Mouse (Mus musculus): Measurements from ENCODE around the gene Tmprss9.

DNA sequence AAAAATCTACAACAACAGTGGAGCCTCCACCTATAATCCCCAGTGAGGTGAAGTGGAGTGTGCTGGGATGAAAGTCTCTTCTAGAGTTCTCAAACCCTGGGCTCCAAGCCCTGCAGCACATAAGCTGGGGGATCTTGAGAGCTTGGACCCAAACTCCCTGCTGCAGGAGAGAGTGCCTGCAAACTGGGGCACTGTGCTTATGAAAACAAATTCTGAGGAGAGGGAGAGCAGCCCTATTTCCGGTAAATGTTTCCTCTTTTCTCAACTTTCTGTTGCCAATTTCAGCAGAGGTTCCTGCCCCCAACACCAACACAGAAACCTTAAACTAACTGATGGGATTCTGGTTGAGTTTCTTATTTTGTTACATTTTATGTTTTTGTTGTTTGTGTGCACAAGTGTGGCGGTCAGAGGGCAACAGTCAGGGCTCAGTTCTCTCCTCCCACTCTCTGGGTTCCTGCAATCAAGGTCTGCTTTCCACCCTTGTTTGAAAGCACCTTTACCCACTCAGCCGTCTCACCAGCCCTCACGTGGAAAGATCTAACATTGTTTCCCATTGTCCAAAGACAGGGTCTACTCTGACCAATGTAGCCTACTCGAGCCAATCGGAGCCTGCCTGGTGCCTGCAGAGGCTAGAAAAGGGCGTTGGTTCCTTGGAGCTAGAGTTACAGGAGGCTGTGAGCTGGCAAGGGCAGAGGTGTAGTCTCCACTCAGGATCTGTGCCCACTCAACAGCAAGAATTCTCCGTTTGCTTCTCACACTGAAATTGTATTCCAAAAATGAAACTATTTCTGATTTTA is 47.6 kb upstream of the Tmprss9 start:
- TF ChIP-seq CTCF (conservative IDR thresholded peaks at IDR 0.05; ENCODE audit: insufficient read depth, insufficient read length, low read depth, low read length) (no peak), POLR2A (IDR thresholded peaks at IDR 0.05; ENCODE audit: low read depth, low read length) (no peak)
